Mouse (Mus musculus): Measurements from ENCODE around the gene Gm20441. TPM values are rescaled to one million over a fixed set of nuclear protein-coding genes. Genes with fewer than 3 reads are reported as not detected.

Gene Gm20441
- polyA plus RNA-seq, 1 experiment from 2014 or later = 0.47 TPM

DNA sequence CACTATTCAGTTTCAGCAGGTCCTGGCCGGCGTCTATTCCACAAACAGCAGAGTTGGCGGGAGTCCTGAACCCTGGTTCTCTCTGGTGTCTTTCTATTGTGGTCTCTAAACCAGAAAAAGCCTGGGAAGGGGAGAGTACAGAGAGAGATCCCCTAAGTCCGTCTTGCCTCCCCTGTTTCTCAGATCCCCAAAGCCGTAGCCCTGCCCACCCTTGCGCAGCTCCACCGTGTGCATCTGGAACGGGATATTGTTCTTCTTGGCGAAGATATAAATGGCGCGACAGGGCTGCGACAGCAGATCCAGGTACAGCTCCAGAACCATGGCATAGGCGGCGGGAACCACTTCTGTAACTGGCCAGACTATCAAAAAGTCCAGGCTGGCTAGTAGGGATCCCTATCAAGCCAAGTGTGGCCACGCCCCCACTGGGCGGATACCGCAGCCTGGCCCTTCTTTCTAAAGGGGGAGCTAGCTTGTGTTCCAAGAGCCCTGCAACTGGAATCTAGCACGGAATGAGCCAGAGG, 17.5 kb upstream of the Gm20441 start, which contains the start of gene Gstt1:
Gene Gstt1, minus strand, starts transcription at position 409 of the 521 bp plus-strand sequence.
- H3K27me3 ChIP-seq = peaks cover 5% of the 10 kb centered on the region; the same call in 1 of the 2 replicates
- H3K36me3 ChIP-seq = no peaks in the 10 kb centered on the region
- peak; percentile 41; the same call in 1 of the 2 replicates for ATAC-seq (ENCODE audit: insufficient number of reproducible peaks, low FRiP score, low TSS enrichment, low read depth)
- peak within 1 kb of the TSS; percentile 33 for H3K9ac ChIP-seq
- H3K9me3 ChIP-seq = no peaks in the 10 kb centered on the region
- H3K4me3 ChIP-seq = peak within 1 kb of the TSS; percentile 49
- peak within 1 kb of the TSS; percentile 59 for H3K27ac ChIP-seq
- peaks cover 38% of the 10 kb centered on the region for H3K4me1 ChIP-seq
- WGBS = 1% methylated on average over 18 of the region's 18 CpGs
- H3K4me2 ChIP-seq = peak within 1 kb of the TSS; percentile 85

DNA sequence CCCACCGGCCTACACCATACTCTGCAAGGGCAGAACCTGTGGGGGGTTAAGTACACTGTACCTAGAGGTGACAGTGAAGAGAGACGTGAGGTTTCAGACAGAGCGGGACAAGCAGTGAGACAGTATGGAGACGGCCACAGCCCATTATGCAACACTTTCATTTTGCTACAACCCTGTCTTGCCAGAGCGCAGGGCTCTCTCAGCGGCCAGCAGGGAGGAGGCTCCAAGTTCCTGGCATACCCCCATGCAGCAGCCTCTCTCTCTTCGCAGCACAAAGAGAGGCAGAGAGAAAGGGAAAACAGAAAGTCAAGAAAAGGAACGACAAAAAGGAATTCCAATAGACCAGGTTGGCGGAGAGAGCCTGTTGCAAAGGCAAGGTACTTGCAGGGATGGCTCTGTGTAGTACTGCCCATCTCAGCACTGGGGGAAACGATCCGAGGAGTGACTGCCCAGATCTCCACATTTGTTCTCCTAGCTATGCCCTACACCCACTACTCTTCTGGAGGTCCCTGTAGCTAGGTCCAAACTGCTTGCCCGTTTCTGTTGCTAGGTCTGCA, 16.9 kb upstream of the Gm20441 start:
- Histone ChIP-seq H3K9me3 (no peaks in the 10 kb centered on the region), H3K4me2 (peak overlapping the region; percentile 85), H3K4me3 (peak overlapping the region; percentile 49), H3K4me1 (peaks cover 38% of the 10 kb centered on the region), H3K36me3 (no peaks in the 10 kb centered on the region), H3K27me3 (peaks cover 5% of the 10 kb centered on the region; the same call in 1 of the 2 replicates), H3K27ac (peak overlapping the region; percentile 59), H3K9ac (peak overlapping the region; percentile 33)
- WGBS = 2% methylated on average over 12 of the region's 12 CpGs
- ATAC-seq (ENCODE audit: insufficient number of reproducible peaks, low FRiP score, low TSS enrichment, low read depth) = 0 out of 2 replicates have a peak, but pooled peaks have one; percentile 25

DNA sequence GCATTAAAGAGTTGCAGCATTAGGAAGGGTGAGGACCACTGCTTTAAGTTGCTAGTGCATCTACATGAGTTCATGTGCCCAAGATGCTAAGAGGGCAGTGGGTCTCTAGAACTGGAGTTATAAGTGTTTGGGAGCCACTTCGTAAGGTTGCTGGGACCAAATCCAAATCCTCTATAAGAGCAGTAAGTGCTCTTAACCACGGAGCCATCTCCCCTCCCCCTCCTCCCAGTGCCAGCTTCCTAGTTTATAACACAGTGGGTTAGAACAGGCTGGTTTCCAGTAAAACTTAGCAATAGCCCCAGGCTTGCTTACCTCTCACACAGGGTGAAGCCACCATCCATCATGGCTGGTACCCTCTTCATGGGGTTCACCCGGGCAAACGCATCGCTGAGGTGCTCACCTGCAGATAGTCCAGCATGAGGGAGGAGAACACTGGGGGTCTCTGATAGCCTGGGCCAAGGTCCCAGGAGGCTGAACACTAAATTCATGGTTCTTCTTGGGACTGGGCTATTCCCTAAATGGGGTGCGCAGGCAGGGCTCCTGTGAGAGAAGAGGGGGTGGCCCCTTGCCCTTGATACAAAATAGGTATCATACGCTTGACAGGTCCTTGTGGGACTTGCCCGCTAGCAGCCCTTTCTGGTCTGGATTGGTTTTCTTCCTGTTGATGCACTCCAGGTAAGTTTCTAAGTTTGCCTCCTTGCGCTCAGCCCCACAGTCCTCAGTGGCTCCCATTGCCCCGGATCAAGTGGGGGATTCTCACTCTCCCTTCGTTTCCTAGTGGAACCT, 16.2 kb upstream of the Gm20441 start:
- peak overlapping the region; percentile 49 for H3K4me3 ChIP-seq
- 42% methylated on average over 11 of the region's 11 CpGs for WGBS
- no peak for ATAC-seq (ENCODE audit: insufficient number of reproducible peaks, low FRiP score, low TSS enrichment, low read depth)
- no peaks in the 10 kb centered on the region for H3K36me3 ChIP-seq
- H3K9me3 ChIP-seq = no peaks in the 10 kb centered on the region
- H3K9ac ChIP-seq = 0 out of 2 replicates have a peak overlapping the region, but pooled peaks have one; percentile 33
- H3K4me2 ChIP-seq = peak overlapping the region; percentile 85
- H3K27ac ChIP-seq = no peak overlapping the region
- peaks cover 5% of the 10 kb centered on the region; the same call in 1 of the 2 replicates for H3K27me3 ChIP-seq
- H3K4me1 ChIP-seq = peaks cover 38% of the 10 kb centered on the region

DNA sequence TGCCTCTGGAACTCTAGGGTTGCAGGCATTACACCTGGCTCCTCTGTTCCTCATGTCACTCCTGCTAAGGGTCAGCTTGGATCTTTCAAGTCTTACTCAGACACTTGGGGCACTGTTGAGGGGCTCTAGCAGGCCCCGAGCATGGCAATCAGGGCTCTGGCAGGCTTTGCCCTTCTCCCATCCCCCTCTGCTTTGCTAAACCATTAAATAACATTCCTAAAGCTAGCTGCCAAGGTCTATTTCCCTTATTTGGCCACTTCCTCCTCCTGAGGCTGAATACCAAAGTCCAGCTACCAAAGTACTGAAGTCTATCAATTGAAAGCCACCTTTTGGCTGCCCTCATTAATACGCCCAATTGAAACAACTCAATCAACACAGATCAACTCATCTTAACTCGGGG, 14.1 kb upstream of the Gm20441 start:
- WGBS = 34% methylated on average over 3 of the region's 3 CpGs
- Histone ChIP-seq H3K4me1 (peaks cover 38% of the 10 kb centered on the region), H3K27ac (no peak overlapping the region), H3K4me3 (no peak overlapping the region), H3K9me3 (no peaks in the 10 kb centered on the region), H3K27me3 (peaks cover 5% of the 10 kb centered on the region; the same call in 1 of the 2 replicates), H3K36me3 (no peaks in the 10 kb centered on the region), H3K4me2 (no peak overlapping the region), H3K9ac (no peak overlapping the region)
- ATAC-seq (ENCODE audit: insufficient number of reproducible peaks, low FRiP score, low TSS enrichment, low read depth) = no peak

DNA sequence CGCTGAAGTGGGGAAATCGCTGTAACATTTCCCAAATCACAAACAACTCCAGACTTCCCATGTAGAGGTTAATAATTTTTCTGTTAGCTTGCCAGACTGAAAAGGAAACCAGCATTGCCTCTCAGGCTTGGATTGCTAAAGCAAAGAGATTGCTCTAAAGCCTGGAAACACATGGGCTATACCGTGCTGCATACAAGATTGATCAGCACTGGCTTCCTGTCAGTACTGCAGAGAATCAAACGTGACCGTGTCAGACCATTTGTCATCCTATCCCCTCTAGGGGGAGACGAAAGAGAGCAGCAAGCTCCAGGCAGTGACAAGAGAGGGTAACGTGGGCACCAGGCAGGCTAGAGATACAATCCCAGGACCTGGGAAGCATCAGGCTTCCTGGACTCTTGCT, 10.0 kb upstream of the Gm20441 start:
- no peak overlapping the region for H3K4me3 ChIP-seq
- no peak overlapping the region for H3K4me2 ChIP-seq
- H3K9ac ChIP-seq = no peak overlapping the region
- peaks cover 18% of the 10 kb centered on the region for H3K4me1 ChIP-seq
- H3K9me3 ChIP-seq = no peaks in the 10 kb centered on the region
- WGBS = 17% methylated on average over 7 of the region's 7 CpGs
- H3K36me3 ChIP-seq = no peaks in the 10 kb centered on the region
- ATAC-seq (ENCODE audit: insufficient number of reproducible peaks, low FRiP score, low TSS enrichment, low read depth) = no peak
- H3K27me3 ChIP-seq = no peaks in the 10 kb centered on the region
- H3K27ac ChIP-seq = no peak overlapping the region

DNA sequence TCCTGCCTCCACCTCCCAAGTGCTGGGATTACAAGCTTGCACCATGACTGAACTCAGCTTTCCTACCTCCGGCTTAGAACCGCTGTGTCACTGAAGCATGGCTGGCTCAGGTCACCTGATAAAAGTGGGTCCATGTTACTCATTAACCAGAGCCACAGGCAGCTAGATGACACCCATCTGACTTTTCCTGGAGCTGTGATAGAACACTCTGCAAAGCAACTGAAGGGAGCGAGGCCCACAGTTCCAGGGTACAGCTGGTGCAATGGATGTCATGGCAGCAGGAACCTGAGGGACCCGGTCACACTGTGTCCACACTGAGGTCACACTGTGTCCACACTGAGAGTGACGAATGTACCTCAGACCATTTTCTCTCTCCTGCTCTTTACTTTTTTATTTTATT, 9.1 kb upstream of the Gm20441 start:
- Histone ChIP-seq H3K9me3 (no peaks in the 10 kb centered on the region), H3K9ac (no peak overlapping the region), H3K4me2 (no peak overlapping the region), H3K27me3 (no peaks in the 10 kb centered on the region), H3K27ac (no peak overlapping the region), H3K4me3 (no peak overlapping the region), H3K4me1 (peaks cover 10% of the 10 kb centered on the region), H3K36me3 (no peaks in the 10 kb centered on the region)
- ATAC-seq (ENCODE audit: insufficient number of reproducible peaks, low FRiP score, low TSS enrichment, low read depth) = no peak
- 86% methylated on average over 5 of the region's 5 CpGs for WGBS

DNA sequence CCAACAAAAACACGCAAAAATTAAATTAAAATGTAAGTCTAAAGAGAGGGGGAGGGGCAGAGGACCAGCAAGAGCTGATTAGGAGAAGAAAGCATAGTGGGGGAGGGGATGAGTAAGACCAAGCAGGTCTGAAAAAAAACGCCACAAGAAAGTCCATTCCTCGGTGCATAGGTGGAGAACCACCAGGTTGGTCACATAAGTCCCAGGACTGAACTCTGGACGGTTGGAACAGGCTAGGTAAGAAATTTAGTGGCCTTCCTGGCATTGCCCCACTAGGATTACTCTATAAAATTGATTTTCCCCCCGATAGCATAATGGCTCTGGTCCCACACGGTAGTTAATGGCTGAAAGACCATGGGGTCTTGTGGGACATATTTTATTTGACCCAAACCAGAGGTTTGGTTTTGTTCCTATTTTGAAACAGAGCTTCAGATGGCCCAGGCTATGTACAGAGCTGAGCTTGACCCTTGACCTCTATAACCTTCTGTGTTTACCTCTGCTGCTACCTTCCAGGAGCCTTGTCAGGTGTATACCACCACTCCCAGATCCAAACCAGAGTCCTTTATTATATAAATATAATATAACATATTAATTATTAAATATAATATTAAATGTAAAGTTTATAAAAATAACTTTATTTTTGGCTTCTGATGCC, 8.5 kb upstream of the Gm20441 start:
- Histone ChIP-seq H3K9me3 (no peaks in the 10 kb centered on the region), H3K4me3 (no peak overlapping the region), H3K27ac (no peak overlapping the region), H3K4me1 (0 out of 2 replicates have a peak, but pooled peaks cover 4% of the 10 kb centered on the region), H3K36me3 (no peaks in the 10 kb centered on the region), H3K27me3 (no peaks in the 10 kb centered on the region), H3K9ac (no peak overlapping the region), H3K4me2 (no peak overlapping the region)
- 70% methylated on average over 6 of the region's 6 CpGs for WGBS
- ATAC-seq (ENCODE audit: insufficient number of reproducible peaks, low FRiP score, low TSS enrichment, low read depth) = no peak

DNA sequence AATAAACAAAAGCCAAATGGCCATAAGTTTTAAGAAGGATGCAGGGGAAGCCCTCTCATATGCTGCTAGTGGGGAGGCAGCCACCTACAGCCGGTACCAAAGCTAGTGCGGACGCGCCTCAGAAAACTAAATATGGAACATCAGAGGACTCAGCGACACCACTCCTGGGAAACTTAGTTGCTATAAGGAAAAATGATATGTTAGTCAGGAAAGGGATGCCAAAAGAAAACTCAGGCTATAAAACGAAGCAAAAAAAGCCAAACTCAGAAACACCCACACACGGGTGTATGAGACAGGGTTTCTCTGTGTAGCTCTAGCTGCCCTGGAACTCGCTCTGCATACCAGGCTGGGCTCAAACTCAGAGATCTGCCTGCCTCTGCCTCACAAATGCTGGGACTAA, 7.5 kb upstream of the Gm20441 start:
- Histone ChIP-seq H3K4me2 (no peak overlapping the region), H3K9me3 (no peaks in the 10 kb centered on the region), H3K4me3 (no peak overlapping the region), H3K4me1 (no peaks in the 10 kb centered on the region), H3K36me3 (no peaks in the 10 kb centered on the region), H3K27ac (no peak overlapping the region), H3K9ac (no peak overlapping the region), H3K27me3 (no peaks in the 10 kb centered on the region)
- no peak for ATAC-seq (ENCODE audit: insufficient number of reproducible peaks, low FRiP score, low TSS enrichment, low read depth)
- 90% methylated on average over 8 of the region's 8 CpGs for WGBS

DNA sequence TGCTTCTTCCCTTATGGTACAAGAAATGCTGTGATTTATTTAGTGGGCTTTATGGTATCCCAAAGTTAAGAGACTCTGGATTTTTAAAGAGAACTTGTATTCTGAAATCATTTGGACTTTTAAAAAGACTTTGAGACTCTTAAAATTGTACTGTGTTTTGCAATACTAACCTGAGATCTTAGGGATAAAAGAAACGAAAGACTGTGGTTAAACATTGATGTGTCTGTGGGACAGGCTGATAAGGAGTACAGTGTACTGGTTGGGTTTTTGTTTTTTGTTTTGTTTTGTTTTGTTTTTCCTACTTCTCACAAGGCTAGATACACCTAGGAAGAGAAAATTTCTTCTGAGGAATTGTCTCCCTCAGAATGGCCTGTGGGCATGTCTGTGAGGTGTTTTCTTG, 4.7 kb upstream of the Gm20441 start:
- no peaks in the 10 kb centered on the region for H3K9me3 ChIP-seq
- H3K27ac ChIP-seq = no peak overlapping the region
- H3K36me3 ChIP-seq = no peaks in the 10 kb centered on the region
- ATAC-seq (ENCODE audit: insufficient number of reproducible peaks, low FRiP score, low TSS enrichment, low read depth) = no peak
- no peaks in the 10 kb centered on the region for H3K27me3 ChIP-seq
- H3K4me2 ChIP-seq = no peak overlapping the region
- no peak overlapping the region for H3K4me3 ChIP-seq
- peaks cover 6% of the 10 kb centered on the region for H3K4me1 ChIP-seq
- H3K9ac ChIP-seq = no peak overlapping the region
- WGBS = 70% methylated on average over 1 of the region's 1 CpGs

DNA sequence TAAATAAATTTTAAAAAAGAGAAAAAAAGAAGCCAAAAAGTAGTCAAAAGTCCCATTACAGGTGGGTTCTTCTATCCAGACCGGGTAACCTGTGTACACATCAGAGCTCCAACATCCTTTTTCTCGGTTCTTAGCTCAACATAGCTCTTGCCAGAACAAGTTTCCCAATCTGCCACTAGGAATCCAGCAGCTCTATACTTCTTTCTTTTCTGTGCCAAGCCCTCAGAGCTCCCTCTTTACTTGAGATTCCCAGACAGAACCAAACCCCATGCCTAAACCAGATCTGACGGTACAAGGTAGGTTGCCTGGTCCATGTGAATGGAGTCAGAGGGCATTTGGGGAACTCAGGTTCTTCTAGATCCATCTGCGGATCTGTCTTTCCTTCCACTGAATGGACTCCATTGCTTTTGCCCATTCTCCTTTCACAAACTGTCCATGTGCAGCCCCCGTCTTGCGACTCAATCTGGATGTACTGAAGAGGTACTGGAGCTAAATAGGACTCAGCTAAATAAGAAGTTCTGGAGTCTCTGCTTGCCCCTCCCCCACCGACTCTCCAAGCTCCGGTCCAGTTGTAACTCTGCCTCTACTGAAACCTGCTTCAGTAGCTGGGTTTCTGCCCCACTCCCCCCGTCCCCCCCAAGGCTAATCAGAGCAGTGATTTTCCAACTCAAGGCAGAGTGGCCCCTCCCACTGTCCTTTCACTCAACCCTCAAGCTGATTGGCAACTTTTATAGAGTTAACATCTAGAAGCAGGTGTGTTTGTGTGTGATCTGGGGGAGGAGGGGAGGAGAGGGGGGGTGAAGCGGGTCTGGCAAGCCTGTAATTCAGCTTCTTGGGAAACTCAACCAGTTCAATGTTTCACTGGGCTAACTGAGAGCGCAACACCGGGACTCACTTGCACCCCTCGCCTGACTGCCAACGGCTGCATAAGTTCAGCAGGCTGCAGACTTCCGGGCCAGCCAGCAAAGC, 1.3 kb downstream of the Gm20441 start:
- peak overlapping the region; percentile 94 for H3K4me2 ChIP-seq
- 26% methylated on average over 15 of the region's 15 CpGs for WGBS
- no peak for ATAC-seq (ENCODE audit: insufficient number of reproducible peaks, low FRiP score, low TSS enrichment, low read depth)

DNA sequence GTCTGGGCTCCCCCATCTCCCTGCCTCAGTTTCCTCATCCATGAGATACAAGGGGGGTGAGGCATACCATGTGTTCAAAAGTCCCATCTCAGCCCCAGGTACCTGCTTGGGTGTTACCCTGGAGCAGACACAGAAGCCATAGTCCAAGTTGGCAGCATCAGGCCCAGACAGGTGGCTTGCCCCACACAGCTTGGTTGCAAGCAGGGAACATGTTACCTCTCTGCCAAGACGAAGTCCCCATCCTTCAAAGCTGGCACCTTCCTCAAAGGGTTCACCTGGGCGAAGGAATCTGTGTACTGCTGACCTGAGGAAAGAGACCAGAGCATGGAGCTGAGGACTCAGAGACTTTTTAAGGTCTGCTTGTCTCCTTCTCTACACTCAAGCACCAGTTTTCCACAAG, 2.9 kb downstream of the Gm20441 start:
- Histone ChIP-seq H3K4me3 (no peak overlapping the region), H3K9ac (no peak overlapping the region), H3K4me2 (no peak overlapping the region), H3K27me3 (no peaks in the 10 kb centered on the region), H3K9me3 (no peaks in the 10 kb centered on the region), H3K4me1 (peaks cover 17% of the 10 kb centered on the region), H3K27ac (no peak overlapping the region), H3K36me3 (no peaks in the 10 kb centered on the region)
- no peak for ATAC-seq (ENCODE audit: insufficient number of reproducible peaks, low FRiP score, low TSS enrichment, low read depth)
- 72% methylated on average over 2 of the region's 2 CpGs for WGBS

More for the DNA sequence above, 1.3 kb downstream of the Gm20441 start:
- Histone ChIP-seq H3K27ac (no peak overlapping the region), H3K36me3 (no peaks in the 10 kb centered on the region), H3K27me3 (no peaks in the 10 kb centered on the region), H3K4me3 (peak overlapping the region; percentile 57), H3K4me1 (peaks cover 17% of the 10 kb centered on the region), H3K9ac (no peak overlapping the region), H3K9me3 (no peaks in the 10 kb centered on the region)

Data from limb, embryonic 15.5 days (tissue).